Mouse (Mus musculus): Measurements from ENCODE around the gene Lmx1b. TPM values are rescaled to one million over a fixed set of nuclear protein-coding genes. Genes with fewer than 3 reads are reported as not detected.

Gene Lmx1b
- polyA plus RNA-seq, 1 experiment from 2014 or later = 9.1 TPM

GRCm38 (mm10) chr2:33664661-33665060 lies 24.4 kb upstream of the Lmx1b start:
- Histone ChIP-seq H3K27me3 (0 out of 2 replicates have a peak, but pooled peaks cover 2% of the 10 kb centered on the region), H3K4me2 (no peak overlapping the region), H3K36me3 (no peaks in the 10 kb centered on the region), H3K4me3 (no peak overlapping the region), H3K9ac (no peak overlapping the region), H3K4me1 (replicated peaks) (peaks cover 22% of the 10 kb centered on the region), H3K9me3 (no peaks in the 10 kb centered on the region), H3K27ac (replicated peaks) (no peak overlapping the region)
- WGBS = 80% methylated on average over 4 of the region's 4 CpGs
- ATAC-seq (ENCODE audit: low read depth) = no peak

- H3K27ac ChIP-seq (replicated peaks) = no peak overlapping the region
- H3K4me1 ChIP-seq (replicated peaks) = peaks cover 6% of the 10 kb centered on the region; the same call in 1 of the 2 replicates
- WGBS = 4% methylated on average over 7 of the region's 7 CpGs
- 0 out of 2 replicates have a peak overlapping the region, but pooled peaks have one; percentile 17 for H3K9ac ChIP-seq
- peak overlapping the region; percentile 17 for H3K4me3 ChIP-seq
- peak overlapping the region; percentile 41 for H3K4me2 ChIP-seq
- no peaks in the 10 kb centered on the region for H3K9me3 ChIP-seq
- no peaks in the 10 kb centered on the region for H3K27me3 ChIP-seq
- no peak for ATAC-seq (ENCODE audit: low read depth)
- no peaks in the 10 kb centered on the region for H3K36me3 ChIP-seq
Observed at GRCm38 (mm10) chr2:33659288-33659629, 18.9 kb upstream of the Lmx1b start.

GRCm38 (mm10) chr2:33658602-33659287 lies 18.4 kb upstream of the Lmx1b start:
- Histone ChIP-seq H3K9me3 (no peaks in the 10 kb centered on the region), H3K27ac (replicated peaks) (no peak overlapping the region), H3K4me1 (replicated peaks) (peaks cover 6% of the 10 kb centered on the region; the same call in 1 of the 2 replicates), H3K4me2 (peak overlapping the region; percentile 41), H3K4me3 (peak overlapping the region; percentile 17), H3K27me3 (no peaks in the 10 kb centered on the region), H3K36me3 (no peaks in the 10 kb centered on the region), H3K9ac (0 out of 2 replicates have a peak overlapping the region, but pooled peaks have one; percentile 17)
- 43% methylated on average over 12 of the region's 12 CpGs for whole genome bisulfite sequencing
- no peak for ATAC-seq (ENCODE audit: low read depth)

GRCm38 (mm10) chr2:33652517-33653198 lies 12.3 kb upstream of the Lmx1b start:
- Histone ChIP-seq H3K4me2 (no peak overlapping the region), H3K27me3 (peaks cover 27% of the 10 kb centered on the region), H3K36me3 (no peaks in the 10 kb centered on the region), H3K27ac (replicated peaks) (no peak overlapping the region), H3K9me3 (no peaks in the 10 kb centered on the region), H3K4me1 (replicated peaks) (peaks cover 14% of the 10 kb centered on the region), H3K9ac (no peak overlapping the region), H3K4me3 (no peak overlapping the region)
- ATAC-seq (ENCODE audit: low read depth) = no peak
- 81% methylated on average over 22 of the region's 22 CpGs for WGBS

- H3K9me3 ChIP-seq = no peaks in the 10 kb centered on the region
- no peak overlapping the region; the same call in 1 of the 2 replicates for H3K27ac ChIP-seq (replicated peaks)
- H3K4me3 ChIP-seq = no peak overlapping the region
- H3K27me3 ChIP-seq = peaks cover 60% of the 10 kb centered on the region
- H3K4me2 ChIP-seq = no peak overlapping the region
- ATAC-seq (ENCODE audit: low read depth) = no peak
- H3K9ac ChIP-seq = no peak overlapping the region
- peaks cover 24% of the 10 kb centered on the region for H3K4me1 ChIP-seq (replicated peaks)
- no peaks in the 10 kb centered on the region for H3K36me3 ChIP-seq
- WGBS = 40% methylated on average over 3 of the region's 3 CpGs
Observed at GRCm38 (mm10) chr2:33649371-33649770, 9.1 kb upstream of the Lmx1b start.

- peaks cover 65% of the 10 kb centered on the region for H3K27me3 ChIP-seq
- WGBS = 23% methylated on average over 4 of the region's 4 CpGs
Observed at GRCm38 (mm10) chr2:33648894-33649293, 8.6 kb upstream of the Lmx1b start.

GRCm38 (mm10) chr2:33646283-33646550 lies 5.9 kb upstream of the Lmx1b start:
- Histone ChIP-seq H3K27ac (replicated peaks) (no peak overlapping the region), H3K36me3 (no peaks in the 10 kb centered on the region), H3K4me2 (peak overlapping the region; percentile 62), H3K4me1 (replicated peaks) (peaks cover 30% of the 10 kb centered on the region), H3K9ac (peak overlapping the region; percentile 78), H3K9me3 (no peaks in the 10 kb centered on the region), H3K27me3 (peaks cover 92% of the 10 kb centered on the region), H3K4me3 (peak overlapping the region; percentile 53)
- 1% methylated on average over 3 of the region's 3 CpGs for WGBS
- no peak for ATAC-seq (ENCODE audit: low read depth)

More at GRCm38 (mm10) chr2:33648894-33649293, 8.6 kb upstream of the Lmx1b start:
- Histone ChIP-seq H3K4me1 (replicated peaks) (peaks cover 24% of the 10 kb centered on the region), H3K9me3 (no peaks in the 10 kb centered on the region), H3K4me2 (no peak overlapping the region), H3K36me3 (no peaks in the 10 kb centered on the region), H3K27ac (replicated peaks) (no peak overlapping the region; the same call in 1 of the 2 replicates), H3K4me3 (no peak overlapping the region), H3K9ac (no peak overlapping the region)
- ATAC-seq (ENCODE audit: low read depth) = no peak

GRCm38 (mm10) chr2:33645538-33646282 lies 5.4 kb upstream of the Lmx1b start:
- Histone ChIP-seq H3K9ac (peak overlapping the region; percentile 78), H3K9me3 (no peaks in the 10 kb centered on the region), H3K36me3 (no peaks in the 10 kb centered on the region), H3K4me3 (peak overlapping the region; percentile 53), H3K4me1 (replicated peaks) (peaks cover 35% of the 10 kb centered on the region), H3K4me2 (peak overlapping the region; percentile 62), H3K27me3 (peaks cover 96% of the 10 kb centered on the region), H3K27ac (replicated peaks) (0 out of 2 replicates have a peak overlapping the region, but pooled peaks have one; percentile 14)
- ATAC-seq (ENCODE audit: low read depth) = no peak
- 2% methylated on average over 15 of the region's 15 CpGs for WGBS

GRCm38 (mm10) chr2:33643721-33644713 lies 3.7 kb upstream of the Lmx1b start:
- Histone ChIP-seq H3K9me3 (no peaks in the 10 kb centered on the region), H3K36me3 (no peaks in the 10 kb centered on the region), H3K9ac (peak overlapping the region; percentile 78), H3K27me3 (peaks cover 100% of the 10 kb centered on the region), H3K4me3 (peak overlapping the region; percentile 53), H3K4me2 (peak overlapping the region; percentile 62), H3K4me1 (replicated peaks) (peaks cover 41% of the 10 kb centered on the region), H3K27ac (replicated peaks) (peak overlapping the region; percentile 95)
- 4% methylated on average over 50 of the region's 50 CpGs for WGBS
- ATAC-seq (ENCODE audit: low read depth) = no peak

- H3K4me2 ChIP-seq = peak overlapping the region; percentile 62
- no peaks in the 10 kb centered on the region for H3K36me3 ChIP-seq
- peak overlapping the region; percentile 53 for H3K4me3 ChIP-seq
- H3K27me3 ChIP-seq = peaks cover 100% of the 10 kb centered on the region
- H3K4me1 ChIP-seq (replicated peaks) = peaks cover 33% of the 10 kb centered on the region
- WGBS = 2% methylated on average over 42 of the region's 42 CpGs
- H3K9ac ChIP-seq = peak overlapping the region; percentile 78
- H3K9me3 ChIP-seq = no peaks in the 10 kb centered on the region
- ATAC-seq (ENCODE audit: low read depth) = peak; percentile 54
- H3K27ac ChIP-seq (replicated peaks) = peak overlapping the region; percentile 95
Observed at GRCm38 (mm10) chr2:33642650-33643458, 2.5 kb upstream of the Lmx1b start.

Data from neural tube, embryonic 13.5 days (tissue).